Mouse (Mus musculus) intestine, postnatal 0 days (tissue): ENCODE results near the gene Atp9a. TPM values are rescaled to one million over a fixed set of nuclear protein-coding genes. Genes with fewer than 3 reads are reported as not detected.
A peak's percentile ranks its signal among the peaks of the same experiment; 100 is the strongest.

Source experiments
- ATAC-seq: fragments of 200-750 bp; cut with Nextera tagmentation; 2 replicates; pipeline ENCODE4 v1.8.0; 2017; ENCODE audit warnings: mild to moderate bottlenecking, moderate TSS enrichment, moderate library complexity
- H3K27ac ChIP-seq: fragments of 300-500 bp; sonication (generic); 2 replicates; pipeline ENCODE4 v1.5.1; 2014; ENCODE audit warnings: mild to moderate bottlenecking, low read depth, low read length, moderate library complexity
- H3K27me3 ChIP-seq: fragments of 300-500 bp; sonication (generic); replicated peaks from 2 replicates; pipeline ENCODE4 v1.6.1; 2014; ENCODE audit warnings: low read length, mixed read lengths; ENCODE audit not compliant: control insufficient read depth, insufficient read depth
- H3K36me3 ChIP-seq: fragments of 300-500 bp; sonication (generic); 2 replicates; pipeline ENCODE4 v1.6.1; 2014; ENCODE audit warnings: mild to moderate bottlenecking, moderate library complexity; ENCODE audit not compliant: control insufficient read depth, insufficient read depth
- H3K4me1 ChIP-seq: fragments of 300-500 bp; sonication (generic); replicated peaks from 2 replicates; pipeline ENCODE4 v1.6.1; 2014; ENCODE audit warnings: antibody characterized with exemption, low read length, mixed read lengths; ENCODE audit not compliant: control insufficient read depth, insufficient read depth
- H3K4me2 ChIP-seq: fragments of 300-500 bp; sonication (generic); replicated peaks from 2 replicates; pipeline ENCODE4 v1.6.1; 2014; ENCODE audit warnings: low read depth, mild to moderate bottlenecking, moderate library complexity
- H3K4me3 ChIP-seq: fragments of 300-500 bp; sonication (generic); 2 replicates; pipeline ENCODE4 v1.5.1; 2014; ENCODE audit warnings: low read depth, low read length
- H3K9ac ChIP-seq: fragments of 300-500 bp; sonication (generic); 2 replicates; pipeline ENCODE4 v1.6.1; 2014; ENCODE audit warnings: mild to moderate bottlenecking, low read depth, low read length
- H3K9me3 ChIP-seq: fragments of 300-500 bp; sonication (generic); 2 replicates; pipeline ENCODE4 v1.6.1; 2016; ENCODE audit warnings: mixed run types; ENCODE audit not compliant: control insufficient read depth
- CTCF ChIP-seq: sonication (generic); IDR thresholded peaks from 2 replicates; pipeline ENCODE4 v1.5.1; 2016; ENCODE audit warnings: low read depth, mild to moderate bottlenecking, control low read depth, antibody characterized with exemption, moderate library complexity
- WGBS: fragments of 180-500 bp; shearing (Covaris S2); extraction: QIAGEN DNeasy Blood & Tissue Kit; methylation state at CpG from one replicate; pipeline ENCODE4 v1.1.7; 2014; 5-methylcytosine and 5-hydroxymethylcytosine counted together
- polyA plus RNA-seq: library from polyadenylated mRNA; unstranded; fragments of >200 nt; fragmentation: Nextera tagmentation; extraction: Ambion mirVana; gene quantifications from 2 replicates; pipeline ENCODE4 v1.2.1, GENCODE M21; 2015

The Atp9a gene
- polyA plus RNA-seq, 1 experiment from 2014 or later, result 36.7 TPM

DNA sequence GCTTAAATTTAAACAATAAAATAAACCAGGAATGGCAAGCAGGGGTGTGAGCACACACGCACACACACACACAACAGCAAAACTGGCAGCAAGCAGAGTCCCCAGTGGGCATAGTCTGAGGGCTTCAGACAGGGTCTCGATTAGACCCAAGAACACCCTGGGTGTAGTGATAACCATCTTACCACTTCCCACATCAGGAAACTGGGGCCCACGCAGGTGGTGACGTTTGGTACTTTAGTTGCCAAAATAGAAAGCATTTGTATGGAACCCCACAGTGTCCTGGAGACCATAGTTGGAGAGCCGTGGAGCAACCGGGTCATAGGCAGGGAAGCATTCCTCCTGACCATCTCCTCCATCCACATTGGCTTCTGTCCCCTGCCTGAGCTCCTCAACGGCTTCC lies 146.5 kb downstream of the Atp9a start:
- ATAC-seq, result no peak
- 84% methylated on average over 7 of the region's 7 CpGs for WGBS
- no peaks in the 10 kb centered on the region for H3K9me3 ChIP-seq
- no peak for TF ChIP-seq CTCF
- peaks cover 14% of the 10 kb centered on the region; the same call in 1 of the 2 replicates for H3K27me3 ChIP-seq
- H3K4me3 ChIP-seq, result no peak overlapping the region
- H3K36me3 ChIP-seq, result no peaks in the 10 kb centered on the region
- no peak overlapping the region for H3K9ac ChIP-seq
- H3K4me2 ChIP-seq, result no peak overlapping the region
- H3K27ac ChIP-seq, result no peak overlapping the region
- no peaks in the 10 kb centered on the region for H3K4me1 ChIP-seq

DNA sequence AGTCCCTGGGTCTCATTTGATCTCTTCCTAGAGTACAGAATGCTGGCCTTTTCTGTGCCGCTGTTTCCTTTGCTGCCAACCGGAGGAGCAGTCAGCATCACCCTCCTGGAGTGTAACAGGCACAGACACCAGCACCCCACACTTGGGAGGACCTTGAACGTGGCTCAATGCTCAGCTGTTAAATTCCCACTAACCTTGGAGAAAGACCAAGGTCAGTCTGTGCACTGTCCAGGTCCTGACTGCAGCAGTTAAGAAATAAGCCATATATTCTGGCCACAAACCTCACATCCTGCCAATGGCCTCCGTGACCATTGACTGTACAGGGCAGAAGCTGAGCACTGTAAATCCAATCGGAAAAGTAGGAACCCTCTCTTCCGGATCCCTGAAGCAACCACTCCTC lies 148.5 kb downstream of the Atp9a start:
- Histone ChIP-seq H3K4me2 (no peak overlapping the region), H3K9me3 (no peaks in the 10 kb centered on the region), H3K4me3 (no peak overlapping the region), H3K9ac (no peak overlapping the region), H3K4me1 (no peaks in the 10 kb centered on the region; the same call in 1 of the 2 replicates), H3K27me3 (peaks cover 3% of the 10 kb centered on the region; the same call in 1 of the 2 replicates), H3K36me3 (no peaks in the 10 kb centered on the region), H3K27ac (no peak overlapping the region)
- no peak for ATAC-seq
- WGBS, result 80% methylated on average over 6 of the region's 6 CpGs
- no peak for TF ChIP-seq CTCF

- H3K36me3 ChIP-seq, result no peaks in the 10 kb centered on the region
- no peaks in the 10 kb centered on the region; the same call in 1 of the 2 replicates for H3K4me1 ChIP-seq
- ATAC-seq, result no peak
- H3K4me3 ChIP-seq, result no peak overlapping the region
- peaks cover 3% of the 10 kb centered on the region; the same call in 1 of the 2 replicates for H3K27me3 ChIP-seq
- H3K27ac ChIP-seq, result no peak overlapping the region
- H3K9ac ChIP-seq, result no peak overlapping the region
- no peak overlapping the region for H3K4me2 ChIP-seq
- no peaks in the 10 kb centered on the region for H3K9me3 ChIP-seq
- peak; percentile 61 for TF ChIP-seq CTCF
- 84% methylated on average over 5 of the region's 5 CpGs for WGBS
Measured at GRCm38 (mm10) chr2:168593004-168593403, 149.2 kb downstream of the Atp9a start.

- Histone ChIP-seq H3K4me2 (no peak overlapping the region), H3K9me3 (no peaks in the 10 kb centered on the region), H3K36me3 (no peaks in the 10 kb centered on the region), H3K27me3 (0 out of 2 replicates have a peak, but pooled peaks cover 3% of the 10 kb centered on the region), H3K4me3 (no peak overlapping the region), H3K27ac (no peak overlapping the region), H3K4me1 (no peaks in the 10 kb centered on the region; the same call in 1 of the 2 replicates), H3K9ac (no peak overlapping the region)
- TF ChIP-seq CTCF, result no peak
- no peak for ATAC-seq
- 63% methylated on average over 2 of the region's 2 CpGs for WGBS
Measured at GRCm38 (mm10) chr2:168591076-168591475, 151.1 kb downstream of the Atp9a start.

GRCm38 (mm10) chr2:168590556-168590955 lies 151.7 kb downstream of the Atp9a start:
- Histone ChIP-seq H3K9ac (no peak overlapping the region), H3K36me3 (no peaks in the 10 kb centered on the region), H3K27me3 (0 out of 2 replicates have a peak, but pooled peaks cover 3% of the 10 kb centered on the region), H3K4me1 (no peaks in the 10 kb centered on the region; the same call in 1 of the 2 replicates), H3K4me2 (peak overlapping the region; percentile 87), H3K27ac (no peak overlapping the region), H3K9me3 (no peaks in the 10 kb centered on the region), H3K4me3 (peak overlapping the region; percentile 54)
- peak; percentile 19 for ATAC-seq
- WGBS, result 27% methylated on average over 10 of the region's 10 CpGs
- no peak for TF ChIP-seq CTCF

GRCm38 (mm10) chr2:168590168-168590551 lies 152.0 kb downstream of the Atp9a start:
- 2% methylated on average over 31 of the region's 38 CpGs for WGBS
- 0 out of 2 replicates have a peak, but pooled peaks cover 3% of the 10 kb centered on the region for H3K27me3 ChIP-seq
- H3K9me3 ChIP-seq, result no peaks in the 10 kb centered on the region
- H3K27ac ChIP-seq, result no peak overlapping the region
- no peak for TF ChIP-seq CTCF
- peak; percentile 87 for ATAC-seq
- H3K4me3 ChIP-seq, result peak overlapping the region; percentile 54
- no peaks in the 10 kb centered on the region; the same call in 1 of the 2 replicates for H3K4me1 ChIP-seq
- no peaks in the 10 kb centered on the region for H3K36me3 ChIP-seq
- peak overlapping the region; percentile 87 for H3K4me2 ChIP-seq
- H3K9ac ChIP-seq, result peak overlapping the region; percentile 45
